Mouse (Mus musculus): ENCODE results near the gene Smyd4.

- TF ChIP-seq CTCF (conservative IDR thresholded peaks at IDR 0.05; ENCODE audit: low read length) (no peak), NANOG (IDR thresholded peaks at IDR 0.05; ENCODE audit: borderline replicate concordance, low read length) (no peak)
Measured at GRCm38 (mm10) chr11:75319246-75319645, 29.0 kb upstream of the Smyd4 start.
